Mouse (Mus musculus) midbrain, embryonic 16.5 days (tissue): ENCODE data around the gene Ttc21b. TPM values are rescaled to one million over a fixed set of nuclear protein-coding genes. Genes with fewer than 3 reads are reported as not detected.
"Not testable (repeated sequence)": the region's sequence is repeated elsewhere in the genome, so short reads cannot be mapped to it uniquely, and the experiment has no call there.

Experiments used
- ATAC-seq: fragments of 200-750 bp; cut with Nextera tagmentation; 2 replicates; pipeline ENCODE4 v1.8.0; 2017; ENCODE audit warnings: moderate TSS enrichment
- H3K27ac ChIP-seq: fragments of 300-500 bp; sonication (generic); 2 replicates; pipeline ENCODE4 v1.5.1; 2014; ENCODE audit warnings: mild to moderate bottlenecking, low read length, mixed read lengths
- H3K27me3 ChIP-seq: fragments of 300-500 bp; sonication (generic); 2 replicates; pipeline ENCODE4 v1.6.1; 2014; ENCODE audit warnings: low read depth, low read length, mixed read lengths; ENCODE audit not compliant: control insufficient read depth, insufficient read depth
- H3K36me3 ChIP-seq: fragments of 300-500 bp; sonication (generic); 2 replicates; pipeline ENCODE4 v1.6.1; 2014; ENCODE audit warnings: mild to moderate bottlenecking, low read length, moderate library complexity, mixed read lengths; ENCODE audit not compliant: control insufficient read depth, insufficient read depth
- H3K4me1 ChIP-seq: fragments of 300-500 bp; sonication (generic); 2 replicates; pipeline ENCODE4 v1.6.1; 2014; ENCODE audit warnings: mild to moderate bottlenecking, low read length, mixed read lengths; ENCODE audit not compliant: control insufficient read depth, insufficient read depth
- H3K4me2 ChIP-seq: fragments of 300-500 bp; sonication (generic); 2 replicates; pipeline ENCODE4 v1.6.1; 2014; ENCODE audit warnings: mild to moderate bottlenecking, low read length, mixed read lengths
- H3K4me3 ChIP-seq: fragments of 300-500 bp; sonication (generic); 2 replicates; pipeline ENCODE4 v1.5.1; 2014; ENCODE audit warnings: low read depth, mild to moderate bottlenecking, low read length, moderate library complexity, mixed read lengths
- H3K9ac ChIP-seq: fragments of 300-500 bp; sonication (generic); 2 replicates; pipeline ENCODE4 v1.6.1; 2014; ENCODE audit warnings: low read depth, low read length, mixed read lengths
- H3K9me3 ChIP-seq: fragments of 300-500 bp; sonication (generic); replicated peaks from 2 replicates; pipeline ENCODE4 v1.6.1; 2014; ENCODE audit warnings: mild to moderate bottlenecking, low read length, mixed read lengths; ENCODE audit not compliant: control insufficient read depth, poor library complexity, severe bottlenecking
- WGBS: fragments of 180-500 bp; shearing (Covaris S2); extraction: QIAGEN DNeasy Blood & Tissue Kit; methylation state at CpG from one replicate; pipeline ENCODE4 v1.1.7; 2014; 5-methylcytosine and 5-hydroxymethylcytosine counted together
- polyA plus RNA-seq: library from polyadenylated mRNA; unstranded; fragments of >200 nt; fragmentation: Nextera tagmentation; extraction: Ambion mirVana; gene quantifications from 2 replicates; pipeline ENCODE4 v1.2.1, GENCODE M21; 2015

Ttc21b gene
- polyA plus RNA-seq, 1 experiment from 2014 or later = 11.8 TPM

GRCm38 (mm10) chr2:66204218-66204617 lies 52.2 kb downstream of the Ttc21b start:
- H3K27ac ChIP-seq = no peak overlapping the region
- H3K4me2 ChIP-seq = no peak overlapping the region
- no peaks in the 10 kb centered on the region for H3K9me3 ChIP-seq
- no peaks in the 10 kb centered on the region for H3K27me3 ChIP-seq
- no peak for ATAC-seq
- no peak overlapping the region for H3K9ac ChIP-seq
- WGBS = 91% methylated on average over 2 of the region's 2 CpGs
- H3K36me3 ChIP-seq = peaks cover 22% of the 10 kb centered on the region
- no peak overlapping the region for H3K4me3 ChIP-seq
- no peaks in the 10 kb centered on the region for H3K4me1 ChIP-seq

DNA sequence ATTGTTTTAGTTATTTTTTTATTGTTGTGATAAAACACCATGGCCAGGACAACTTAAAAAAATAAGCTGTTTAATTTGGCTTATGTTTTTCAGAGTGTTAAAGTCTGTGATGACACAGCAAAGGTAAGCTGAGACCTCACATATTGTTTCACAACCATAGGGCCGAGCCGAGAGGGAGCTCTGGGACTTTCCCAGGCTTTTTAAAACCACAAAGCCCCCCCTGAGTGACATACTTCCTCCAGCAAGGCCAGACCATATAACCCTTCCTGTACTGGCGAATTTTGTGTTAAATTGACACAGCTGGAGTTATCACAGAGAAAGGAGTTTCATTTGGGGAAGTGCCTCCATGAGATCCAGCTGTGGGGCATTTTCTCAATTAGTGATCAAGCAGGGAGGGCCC lies 56.2 kb downstream of the Ttc21b start:
- Histone ChIP-seq H3K27ac (no peak overlapping the region), H3K4me3 (no peak overlapping the region), H3K9me3 (no peaks in the 10 kb centered on the region), H3K4me2 (no peak overlapping the region), H3K27me3 (no peaks in the 10 kb centered on the region), H3K4me1 (no peaks in the 10 kb centered on the region), H3K36me3 (peaks cover 25% of the 10 kb centered on the region), H3K9ac (no peak overlapping the region)
- no peak for ATAC-seq
- WGBS = 58% methylated on average over 3 of the region's 3 CpGs

DNA sequence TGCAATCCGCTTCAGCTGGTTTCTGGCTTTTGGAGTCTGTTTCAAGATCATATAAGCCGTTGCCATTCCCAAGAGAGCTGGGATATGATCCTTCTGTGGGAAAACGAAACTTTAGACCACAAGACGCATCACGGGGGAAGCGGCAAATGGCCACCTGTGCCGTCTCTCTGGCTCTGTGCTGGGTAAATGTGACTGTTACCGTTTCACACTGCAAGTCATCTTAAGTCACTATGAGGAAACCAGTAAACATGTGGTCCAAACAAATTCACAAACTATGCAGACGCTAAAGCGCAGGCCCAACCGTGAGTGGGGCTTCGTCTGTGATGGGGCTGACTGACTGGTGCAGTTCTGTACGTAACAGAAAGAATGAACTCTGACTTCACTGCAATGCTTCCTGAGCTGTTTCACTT lies 64.7 kb downstream of the Ttc21b start:
- 91% methylated on average over 13 of the region's 13 CpGs for WGBS
- ATAC-seq = no peak
- H3K4me3 ChIP-seq = no peak overlapping the region

DNA sequence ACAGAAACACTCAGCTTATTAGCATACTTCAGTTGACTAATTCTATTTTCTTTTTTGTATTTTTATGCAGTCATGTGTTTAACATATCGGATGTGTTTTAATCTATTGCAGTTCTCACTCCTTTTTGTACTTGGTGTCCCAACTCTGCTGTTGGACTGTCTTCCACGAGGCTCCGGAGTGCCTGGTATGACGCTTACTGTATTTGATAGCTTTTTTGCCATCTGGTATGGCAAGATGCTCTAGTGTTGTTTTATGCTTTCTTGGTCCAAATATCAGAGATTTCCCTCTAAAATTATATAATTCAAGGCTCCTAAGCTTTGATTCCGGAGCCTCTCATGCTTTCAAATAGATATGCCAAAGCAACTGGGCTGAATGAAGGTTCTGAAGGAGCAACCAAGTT lies 66.3 kb downstream of the Ttc21b start:
- Histone ChIP-seq H3K9ac (no peak overlapping the region), H3K36me3 (0 out of 2 replicates have a peak, but pooled peaks cover 5% of the 10 kb centered on the region), H3K9me3 (no peaks in the 10 kb centered on the region), H3K27me3 (no peaks in the 10 kb centered on the region), H3K4me3 (no peak overlapping the region), H3K27ac (no peak overlapping the region), H3K4me1 (no peaks in the 10 kb centered on the region), H3K4me2 (no peak overlapping the region)
- no peak for ATAC-seq
- WGBS = 90% methylated on average over 5 of the region's 5 CpGs

More for the DNA sequence above, 64.7 kb downstream of the Ttc21b start:
- Histone ChIP-seq H3K36me3 (0 out of 2 replicates have a peak, but pooled peaks cover 5% of the 10 kb centered on the region), H3K4me1 (no peaks in the 10 kb centered on the region), H3K9ac (no peak overlapping the region), H3K27ac (no peak overlapping the region), H3K4me2 (no peak overlapping the region), H3K9me3 (no peaks in the 10 kb centered on the region), H3K27me3 (no peaks in the 10 kb centered on the region)

DNA sequence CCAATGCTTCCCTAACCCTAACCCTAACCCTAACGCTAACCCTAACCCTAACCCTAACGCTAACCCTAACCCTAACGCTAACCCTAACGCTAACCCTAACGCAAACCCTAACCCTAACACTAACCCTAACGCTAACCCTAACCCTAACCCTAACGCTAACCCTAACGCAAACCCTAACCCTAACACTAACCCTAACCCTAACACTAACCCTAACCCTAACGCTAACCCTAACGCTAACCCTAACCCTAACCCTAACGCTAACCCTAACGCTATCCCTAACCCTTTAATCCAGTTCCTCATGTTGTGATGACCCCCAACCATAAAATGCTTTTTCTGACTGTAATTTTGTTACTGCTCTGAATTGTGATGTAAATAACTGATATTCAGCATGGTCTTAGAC lies 67.2 kb downstream of the Ttc21b start:
- not testable (repeated sequence) for H3K4me1 ChIP-seq, H3K4me3 ChIP-seq, H3K4me2 ChIP-seq, H3K9me3 ChIP-seq, H3K9ac ChIP-seq, ATAC-seq, H3K36me3 ChIP-seq, H3K27ac ChIP-seq, H3K27me3 ChIP-seq
- WGBS = 98% methylated on average over 12 of the region's 12 CpGs

DNA sequence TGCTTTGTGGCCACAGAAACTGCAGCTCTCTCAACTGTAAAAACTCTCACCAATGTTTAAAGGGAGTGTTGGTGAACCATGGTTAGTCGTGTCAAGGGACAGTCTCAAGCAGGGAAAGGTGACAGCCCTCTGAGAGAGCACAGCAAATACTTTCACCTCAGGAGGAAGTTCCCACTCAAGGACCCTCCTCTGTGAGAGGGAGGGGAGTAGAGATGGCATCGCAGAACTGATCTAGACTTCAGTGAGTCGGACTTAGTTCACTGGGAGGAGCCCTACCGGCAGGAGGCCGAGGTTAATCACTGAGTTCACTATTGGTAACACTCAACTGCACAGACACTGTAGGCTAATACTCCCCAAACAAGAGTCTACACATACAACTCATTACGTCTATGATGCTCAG lies 68.9 kb downstream of the Ttc21b start:
- Histone ChIP-seq H3K4me3 (no peak overlapping the region), H3K36me3 (0 out of 2 replicates have a peak, but pooled peaks cover 5% of the 10 kb centered on the region), H3K9ac (no peak overlapping the region), H3K4me1 (no peaks in the 10 kb centered on the region), H3K27ac (no peak overlapping the region), H3K4me2 (no peak overlapping the region), H3K27me3 (no peaks in the 10 kb centered on the region), H3K9me3 (no peaks in the 10 kb centered on the region)
- WGBS = 69% methylated on average over 6 of the region's 6 CpGs
- no peak for ATAC-seq

DNA sequence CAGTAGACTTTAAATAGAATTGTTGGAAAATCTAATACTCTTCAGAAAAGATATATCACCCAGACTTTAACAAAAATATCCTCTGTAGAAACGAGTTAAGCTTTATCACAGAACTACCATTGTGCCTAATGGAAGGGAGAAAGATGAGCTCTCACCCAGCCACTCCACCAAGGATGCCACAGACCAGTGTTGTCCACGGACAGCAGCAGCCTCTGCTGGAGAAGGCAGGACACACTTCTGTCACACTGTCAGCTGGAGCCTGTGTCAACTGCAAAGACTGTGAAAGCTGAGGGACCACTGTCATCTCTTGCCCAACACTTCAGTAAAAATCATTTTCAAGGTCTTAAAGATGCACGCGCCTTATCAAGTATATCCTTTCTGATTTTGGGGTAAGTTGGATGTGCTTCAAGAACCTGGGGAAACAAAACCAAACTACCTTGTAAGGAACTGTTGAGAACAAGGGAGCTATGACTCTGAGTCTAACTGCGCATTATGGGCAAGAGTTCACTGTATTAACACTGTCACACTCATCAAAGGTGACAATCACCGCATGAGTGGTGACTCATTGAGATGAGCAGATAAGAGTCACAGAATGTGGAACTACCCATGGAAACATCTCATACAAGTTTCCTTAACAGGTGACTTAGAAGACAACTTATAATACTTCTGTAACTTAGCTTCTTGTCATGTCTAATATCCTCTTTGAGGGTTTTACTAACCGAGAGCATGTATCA lies 71.8 kb downstream of the Ttc21b start:
- Histone ChIP-seq H3K36me3 (0 out of 2 replicates have a peak, but pooled peaks cover 3% of the 10 kb centered on the region), H3K9me3 (no peaks in the 10 kb centered on the region), H3K4me3 (no peak overlapping the region), H3K27ac (no peak overlapping the region), H3K9ac (no peak overlapping the region), H3K4me2 (no peak overlapping the region), H3K27me3 (no peaks in the 10 kb centered on the region), H3K4me1 (peaks cover 7% of the 10 kb centered on the region)
- peak; percentile 87 for ATAC-seq
- WGBS = 83% methylated on average over 7 of the region's 7 CpGs

DNA sequence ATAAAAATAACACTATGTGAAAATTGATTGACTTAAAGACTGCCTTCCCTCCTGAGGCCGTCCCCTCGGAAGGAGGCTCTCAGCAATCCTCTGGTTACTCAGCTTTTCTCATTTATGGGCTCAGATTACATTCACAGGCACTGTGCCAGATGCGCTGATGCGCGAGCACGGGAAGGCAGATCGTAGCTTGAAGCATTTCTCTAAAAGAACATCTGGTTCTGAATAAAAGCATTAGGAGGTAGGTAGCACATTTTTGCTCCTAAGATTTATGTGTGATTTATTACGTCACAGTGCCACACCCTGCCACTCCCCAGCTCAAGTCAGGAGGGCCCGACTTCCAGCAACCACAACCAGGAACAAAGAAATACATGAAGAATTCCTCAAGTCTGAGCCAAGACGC lies 76.1 kb downstream of the Ttc21b start:
- no peak for ATAC-seq
- 18% methylated on average over 10 of the region's 10 CpGs for WGBS
- H3K27ac ChIP-seq = no peak overlapping the region; the same call in 1 of the 2 replicates
- H3K4me2 ChIP-seq = peak overlapping the region; percentile 19
- H3K4me3 ChIP-seq = no peak overlapping the region
- no peaks in the 10 kb centered on the region for H3K27me3 ChIP-seq
- H3K36me3 ChIP-seq = no peaks in the 10 kb centered on the region
- peaks cover 35% of the 10 kb centered on the region for H3K4me1 ChIP-seq
- H3K9ac ChIP-seq = no peak overlapping the region; the same call in 1 of the 2 replicates
- H3K9me3 ChIP-seq = no peaks in the 10 kb centered on the region

GRCm38 (mm10) chr2:66179782-66180181 lies 76.6 kb downstream of the Ttc21b start:
- H3K4me3 ChIP-seq = peak overlapping the region; percentile 11; the same call in 1 of the 2 replicates
- peak overlapping the region; percentile 41 for H3K4me2 ChIP-seq
- H3K36me3 ChIP-seq = no peaks in the 10 kb centered on the region
- no peaks in the 10 kb centered on the region for H3K9me3 ChIP-seq
- H3K27ac ChIP-seq = peak overlapping the region; percentile 60
- 16% methylated on average over 10 of the region's 10 CpGs for WGBS
- H3K9ac ChIP-seq = 0 out of 2 replicates have a peak overlapping the region, but pooled peaks have one; percentile 34
- no peak for ATAC-seq
- H3K4me1 ChIP-seq = peaks cover 35% of the 10 kb centered on the region
- no peaks in the 10 kb centered on the region for H3K27me3 ChIP-seq
